Mouse (Mus musculus) kidney, embryonic 15.5 days (tissue): ENCODE results near the gene Itga6. TPM values are rescaled to one million over a fixed set of nuclear protein-coding genes. Genes with fewer than 3 reads are reported as not detected.

Experiments used
- ATAC-seq: fragments of 200-750 bp; cut with Nextera tagmentation; replicated peaks from 2 replicates; pipeline ENCODE4 v1.8.0; 2017; ENCODE audit warnings: moderate TSS enrichment; ENCODE audit not compliant: low FRiP score
- H3K27ac ChIP-seq: fragments of 300-500 bp; sonication (generic); 2 replicates; pipeline ENCODE4 v1.5.1; 2015; ENCODE audit warnings: mild to moderate bottlenecking, inconsistent platforms
- H3K27me3 ChIP-seq: fragments of 300-500 bp; sonication (generic); 2 replicates; pipeline ENCODE4 v1.6.1; 2015; ENCODE audit warnings: inconsistent platforms
- H3K36me3 ChIP-seq: fragments of 300-500 bp; sonication (generic); 2 replicates; pipeline ENCODE4 v1.6.1; 2015; ENCODE audit warnings: inconsistent platforms
- H3K4me1 ChIP-seq: fragments of 300-500 bp; sonication (generic); 2 replicates; pipeline ENCODE4 v1.6.1; 2015; ENCODE audit warnings: inconsistent platforms
- H3K4me2 ChIP-seq: fragments of 300-500 bp; sonication (generic); 2 replicates; pipeline ENCODE4 v1.6.1; 2015; ENCODE audit warnings: moderate library complexity, mild to moderate bottlenecking, inconsistent platforms
- H3K4me3 ChIP-seq: fragments of 300-500 bp; sonication (generic); replicated peaks from 2 replicates; pipeline ENCODE4 v1.5.1; 2015; ENCODE audit warnings: mild to moderate bottlenecking, inconsistent platforms
- H3K9ac ChIP-seq: fragments of 300-500 bp; sonication (generic); 2 replicates; pipeline ENCODE4 v1.6.1; 2015; ENCODE audit warnings: mild to moderate bottlenecking, inconsistent platforms
- H3K9me3 ChIP-seq: fragments of 300-500 bp; sonication (generic); replicated peaks from 2 replicates; pipeline ENCODE4 v1.6.1; 2016; ENCODE audit warnings: inconsistent platforms
- WGBS: fragments of 180-500 bp; shearing (Covaris S2); methylation state at CpG from one replicate; pipeline ENCODE4 v1.1.7; 2015; ENCODE audit warnings: mixed read lengths; 5-methylcytosine and 5-hydroxymethylcytosine counted together
- polyA plus RNA-seq: library from polyadenylated mRNA; unstranded; fragments of >200 nt; fragmentation: Nextera tagmentation; extraction: Ambion mirVana; gene quantifications from 2 replicates; pipeline ENCODE4 v1.2.1, GENCODE M21; 2015

Gene Itga6
- polyA plus RNA-seq, 1 experiment from 2014 or later, result 74.6 TPM

DNA sequence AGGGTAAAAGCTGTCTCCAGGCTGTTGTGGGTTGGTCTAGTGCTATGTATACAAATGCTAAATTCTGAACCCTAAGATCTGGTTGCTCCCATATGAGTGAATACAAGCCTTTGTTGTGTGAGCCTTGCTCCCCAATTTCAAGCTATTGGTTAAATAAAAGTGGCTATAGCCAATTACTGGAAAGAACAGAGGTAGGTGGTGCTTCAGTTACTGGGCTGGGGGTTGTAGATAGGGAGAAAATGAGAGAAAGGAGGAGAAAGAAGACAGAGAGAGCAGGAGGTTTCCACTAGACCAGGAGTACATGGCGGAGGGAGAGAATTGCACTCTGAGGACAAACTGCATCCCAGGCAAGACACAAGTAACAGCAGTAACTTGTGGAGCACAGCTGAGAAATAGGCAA is 122.8 kb downstream of the Itga6 start:
- 94% methylated on average over 1 of the region's 1 CpGs for WGBS
- Histone ChIP-seq H3K9me3 (no peaks in the 10 kb centered on the region), H3K27ac (peak overlapping the region; percentile 73; the same call in 1 of the 2 replicates), H3K4me2 (no peak overlapping the region), H3K4me1 (peaks cover 37% of the 10 kb centered on the region), H3K9ac (no peak overlapping the region), H3K36me3 (no peaks in the 10 kb centered on the region), H3K27me3 (no peaks in the 10 kb centered on the region), H3K4me3 (no peak overlapping the region)
- no peak for ATAC-seq

DNA sequence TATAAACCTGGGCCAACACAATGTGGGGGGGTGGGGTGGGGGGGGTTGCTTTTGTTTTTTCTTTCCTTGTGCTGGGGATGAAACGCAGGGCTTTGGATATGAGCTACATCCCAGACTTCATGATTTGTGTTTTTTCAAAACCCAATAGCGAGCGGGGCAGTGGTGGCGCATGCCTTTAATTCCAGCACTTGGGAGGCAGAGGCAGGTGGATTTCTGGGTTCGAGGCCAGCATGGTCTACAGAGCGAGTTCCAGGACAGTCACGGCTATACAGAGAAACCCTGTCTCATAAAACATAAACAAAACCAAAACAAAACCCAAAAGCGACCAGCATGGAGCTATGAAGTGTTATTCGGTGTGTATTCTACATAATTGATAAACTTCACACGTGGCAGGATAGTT is 126.7 kb downstream of the Itga6 start:
- Histone ChIP-seq H3K27ac (peak overlapping the region; percentile 91), H3K36me3 (no peaks in the 10 kb centered on the region), H3K4me2 (peak overlapping the region; percentile 93), H3K4me3 (peak overlapping the region; percentile 66), H3K9ac (no peak overlapping the region), H3K4me1 (peaks cover 37% of the 10 kb centered on the region), H3K9me3 (no peaks in the 10 kb centered on the region), H3K27me3 (no peaks in the 10 kb centered on the region)
- 80% methylated on average over 10 of the region's 10 CpGs for WGBS
- ATAC-seq, result no peak

DNA sequence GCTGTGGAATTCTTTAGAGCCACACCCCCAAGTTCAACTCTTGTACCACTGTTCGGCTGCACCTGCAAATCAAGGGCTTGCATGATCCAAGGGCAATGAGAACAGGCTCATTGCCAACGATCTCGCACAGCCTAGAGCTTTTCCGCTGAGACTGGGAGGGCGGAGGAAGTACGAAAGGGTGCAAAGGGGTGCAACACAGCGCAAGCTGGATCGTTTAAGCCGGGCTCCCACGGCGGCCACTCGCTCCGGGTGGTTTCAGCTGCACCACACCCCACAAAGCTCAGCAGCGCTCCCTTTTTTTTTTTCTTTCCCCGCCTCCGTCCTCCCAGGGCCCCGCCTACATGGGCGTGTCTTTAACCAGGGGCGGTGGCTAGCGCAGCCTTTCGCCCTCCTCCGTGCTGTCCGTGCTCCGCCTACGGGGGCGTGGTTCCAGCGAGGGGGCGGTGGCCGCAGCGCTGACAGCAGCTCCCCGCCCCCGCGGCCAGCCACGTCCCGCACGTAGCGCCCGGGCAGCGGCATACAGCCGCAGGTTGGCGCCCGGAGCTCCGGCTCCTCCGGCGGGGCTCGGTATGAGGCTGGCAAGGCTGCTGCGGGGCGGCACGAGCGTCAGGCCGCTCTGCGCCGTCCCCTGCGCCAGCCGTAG is 127.5 kb downstream of the Itga6 start, which contains the start of gene Pdk1:
Gene Pdk1, plus strand, starts transcription at position 424 of the 643 bp plus-strand sequence.
- Histone ChIP-seq H3K4me2 (peak within 1 kb of the TSS; percentile 93), H3K27me3 (no peaks in the 10 kb centered on the region), H3K4me3 (peak within 1 kb of the TSS; percentile 66), H3K36me3 (no peaks in the 10 kb centered on the region), H3K9ac (peak within 1 kb of the TSS; percentile 72), H3K27ac (peak within 1 kb of the TSS; percentile 92), H3K9me3 (no peaks in the 10 kb centered on the region), H3K4me1 (peaks cover 30% of the 10 kb centered on the region)
- WGBS, result under 1% methylated on average over 55 of the region's 55 CpGs
- peak; percentile 97 for ATAC-seq

DNA sequence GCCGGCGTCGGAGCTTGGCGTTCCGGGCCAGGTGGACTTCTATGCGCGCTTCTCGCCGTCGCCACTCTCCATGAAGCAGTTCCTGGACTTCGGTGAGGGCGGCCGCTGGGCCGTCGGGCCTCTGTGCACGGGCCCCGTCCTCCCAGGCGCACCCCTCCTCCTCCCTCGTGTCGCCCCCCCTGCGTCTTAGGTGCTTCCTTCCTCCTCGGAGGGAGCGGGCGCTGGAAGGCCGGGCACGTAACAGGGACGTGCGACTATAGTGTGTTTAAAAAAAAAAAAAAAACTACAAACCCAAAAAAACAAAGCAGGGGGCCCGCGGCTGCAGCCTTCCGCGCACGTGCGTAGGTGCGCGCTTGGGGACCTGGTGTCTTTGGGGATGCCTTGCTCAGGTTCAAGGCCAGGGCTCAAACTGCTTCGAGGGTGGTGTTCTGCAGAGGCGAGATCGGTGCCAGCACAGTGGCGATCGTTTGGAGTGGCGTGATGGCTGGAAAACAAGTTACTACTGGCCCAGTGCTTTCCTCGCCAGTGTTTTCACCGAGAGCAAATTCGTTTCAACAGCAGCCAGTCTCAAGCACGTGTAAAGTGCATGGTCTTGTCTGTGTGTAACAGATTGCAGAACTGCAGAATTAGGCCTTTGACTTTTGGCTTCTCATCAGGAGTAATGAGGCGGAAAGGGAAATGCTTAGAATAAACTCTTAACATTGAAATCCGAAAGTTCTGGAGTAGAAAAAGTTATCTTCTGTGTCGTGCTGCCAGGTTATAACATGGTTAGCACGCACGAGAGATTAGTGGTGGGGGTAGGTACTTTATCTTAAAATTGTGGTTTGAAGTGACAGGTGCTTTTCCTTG is 128.3 kb downstream of the Itga6 start:
- H3K27ac ChIP-seq, result peak overlapping the region; percentile 92
- H3K9ac ChIP-seq, result peak overlapping the region; percentile 72
- no peaks in the 10 kb centered on the region for H3K9me3 ChIP-seq
- WGBS, result 3% methylated on average over 51 of the region's 51 CpGs
- H3K36me3 ChIP-seq, result no peaks in the 10 kb centered on the region
- peak overlapping the region; percentile 93 for H3K4me2 ChIP-seq
- H3K27me3 ChIP-seq, result no peaks in the 10 kb centered on the region
- peaks cover 24% of the 10 kb centered on the region for H3K4me1 ChIP-seq
- peak; percentile 78; the same call in 1 of the 2 replicates for ATAC-seq
- H3K4me3 ChIP-seq, result peak overlapping the region; percentile 66

DNA sequence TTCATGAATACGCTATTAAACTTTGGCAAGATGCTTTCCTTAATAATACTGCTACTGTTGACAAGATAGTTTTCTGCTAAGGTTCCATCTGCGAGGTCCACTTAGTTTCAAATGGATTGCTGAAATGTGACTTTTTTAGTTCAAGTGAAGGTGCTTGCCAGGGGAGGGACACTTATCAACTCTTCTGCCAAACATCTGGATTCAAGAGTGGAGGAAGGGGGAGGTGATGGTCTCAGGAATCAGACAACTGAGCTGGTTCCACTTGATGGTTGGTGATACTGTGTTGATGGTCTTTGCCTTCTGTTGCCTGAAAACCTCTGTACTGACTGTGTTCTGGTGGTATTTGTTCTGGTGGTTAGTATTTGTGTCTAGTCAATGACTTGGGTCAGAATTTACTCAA is 129.0 kb downstream of the Itga6 start:
- Histone ChIP-seq H3K4me1 (peaks cover 24% of the 10 kb centered on the region), H3K9ac (0 out of 2 replicates have a peak overlapping the region, but pooled peaks have one; percentile 72), H3K27me3 (no peaks in the 10 kb centered on the region), H3K4me2 (peak overlapping the region; percentile 93), H3K36me3 (no peaks in the 10 kb centered on the region), H3K9me3 (no peaks in the 10 kb centered on the region), H3K4me3 (peak overlapping the region; percentile 66), H3K27ac (no peak overlapping the region)
- ATAC-seq, result no peak
- 78% methylated on average over 2 of the region's 2 CpGs for WGBS

- 0 out of 2 replicates have a peak overlapping the region, but pooled peaks have one; percentile 12 for H3K4me2 ChIP-seq
- no peak for ATAC-seq
- peaks cover 24% of the 10 kb centered on the region for H3K4me1 ChIP-seq
- H3K36me3 ChIP-seq, result no peaks in the 10 kb centered on the region
- no peak overlapping the region for H3K9ac ChIP-seq
- no peak overlapping the region for H3K27ac ChIP-seq
- no peaks in the 10 kb centered on the region for H3K27me3 ChIP-seq
- no peaks in the 10 kb centered on the region for H3K9me3 ChIP-seq
- WGBS, result 85% methylated on average over 2 of the region's 2 CpGs
- no peak overlapping the region for H3K4me3 ChIP-seq
Measured at GRCm38 (mm10) chr2:71874836-71875235, 129.4 kb downstream of the Itga6 start.

GRCm38 (mm10) chr2:71877865-71878264 is 132.4 kb downstream of the Itga6 start:
- Histone ChIP-seq H3K4me1 (peaks cover 17% of the 10 kb centered on the region), H3K4me2 (no peak overlapping the region), H3K27ac (no peak overlapping the region), H3K9me3 (no peaks in the 10 kb centered on the region), H3K36me3 (peaks cover 17% of the 10 kb centered on the region), H3K27me3 (no peaks in the 10 kb centered on the region), H3K4me3 (no peak overlapping the region), H3K9ac (no peak overlapping the region)
- ATAC-seq, result no peak
- 95% methylated on average over 4 of the region's 4 CpGs for WGBS

DNA sequence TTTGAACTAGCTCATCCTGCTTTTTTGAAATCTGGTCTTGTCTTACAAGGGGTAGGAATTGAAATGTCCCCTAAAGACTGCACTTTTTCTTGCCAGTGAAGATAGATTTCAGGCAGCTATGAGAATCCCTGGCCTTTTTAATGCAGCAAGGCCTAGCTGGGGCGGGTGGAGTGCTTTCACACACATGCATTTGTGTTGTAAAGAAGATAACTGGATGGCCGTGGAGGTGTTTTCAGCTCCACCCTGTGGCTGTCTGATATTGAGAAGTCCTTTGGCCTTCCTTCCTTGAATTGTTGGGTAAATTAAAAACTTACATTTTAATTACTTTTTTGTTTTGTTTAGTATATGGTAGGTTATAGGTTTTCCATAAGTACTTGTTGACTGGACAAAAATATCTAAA is 133.0 kb downstream of the Itga6 start:
- Histone ChIP-seq H3K27ac (no peak overlapping the region), H3K36me3 (peaks cover 23% of the 10 kb centered on the region), H3K4me1 (peaks cover 17% of the 10 kb centered on the region), H3K27me3 (no peaks in the 10 kb centered on the region), H3K4me2 (no peak overlapping the region), H3K9me3 (no peaks in the 10 kb centered on the region), H3K4me3 (no peak overlapping the region), H3K9ac (no peak overlapping the region)
- ATAC-seq, result no peak
- WGBS, result 69% methylated on average over 2 of the region's 2 CpGs

DNA sequence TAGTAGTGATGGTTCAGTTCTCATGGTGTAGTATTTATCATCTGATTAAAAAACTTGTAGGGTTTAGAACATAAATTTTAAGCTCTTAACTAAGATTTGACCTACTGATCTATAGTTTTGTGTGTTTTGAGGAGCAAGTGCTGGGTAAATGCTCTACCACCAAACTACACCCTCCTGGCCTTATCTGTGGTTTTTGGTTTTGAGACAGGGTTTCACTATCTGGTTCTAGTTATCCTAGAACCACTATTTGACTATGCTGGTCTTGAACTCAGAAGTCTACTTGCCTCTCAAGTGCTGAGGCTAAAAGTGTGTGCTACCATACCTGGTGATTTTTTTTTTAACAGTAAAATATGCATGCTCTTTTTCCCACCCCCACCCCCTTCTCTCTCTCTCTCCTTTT is 133.5 kb downstream of the Itga6 start:
- Histone ChIP-seq H3K27ac (no peak overlapping the region), H3K4me3 (no peak overlapping the region), H3K4me2 (no peak overlapping the region), H3K9me3 (no peaks in the 10 kb centered on the region), H3K9ac (no peak overlapping the region), H3K27me3 (no peaks in the 10 kb centered on the region), H3K36me3 (peaks cover 27% of the 10 kb centered on the region), H3K4me1 (peaks cover 13% of the 10 kb centered on the region)
- ATAC-seq, result no peak

DNA sequence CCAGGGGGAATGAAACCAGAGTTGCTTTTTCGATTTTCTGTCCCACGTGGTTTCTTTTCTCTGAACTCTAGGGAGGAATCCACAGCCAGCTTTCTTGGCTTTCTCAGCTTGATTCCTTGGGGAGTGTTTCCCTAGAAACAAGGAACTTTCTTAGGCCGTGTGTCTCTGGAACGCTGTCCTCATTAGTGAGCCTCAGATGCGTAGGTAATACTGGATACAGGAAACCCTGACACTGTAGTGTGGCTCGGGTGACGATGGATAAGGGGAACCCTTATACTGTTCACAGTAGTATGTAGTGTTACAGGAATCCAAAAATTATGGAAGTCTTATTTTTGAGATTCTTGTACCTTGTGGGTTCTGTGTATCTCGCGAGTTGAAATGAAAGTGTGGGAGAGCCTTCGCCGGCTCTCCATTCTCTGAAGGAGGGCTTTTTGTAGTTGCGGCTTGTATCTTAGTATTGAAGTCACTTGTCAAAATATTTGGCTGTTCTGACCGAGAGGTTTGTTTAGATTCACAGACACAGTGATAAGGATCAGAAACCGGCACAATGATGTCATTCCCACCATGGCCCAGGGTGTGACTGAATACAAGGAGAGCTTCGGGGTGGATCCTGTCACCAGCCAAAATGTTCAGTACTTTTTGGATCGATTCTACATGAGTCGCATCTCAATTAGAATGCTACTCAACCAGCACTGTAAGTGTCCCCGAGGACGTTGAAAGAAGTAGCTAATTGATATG is 137.7 kb downstream of the Itga6 start:
- Histone ChIP-seq H3K36me3 (peaks cover 57% of the 10 kb centered on the region), H3K4me1 (no peaks in the 10 kb centered on the region), H3K9me3 (no peaks in the 10 kb centered on the region), H3K4me2 (no peak overlapping the region), H3K9ac (no peak overlapping the region), H3K4me3 (no peak overlapping the region), H3K27ac (no peak overlapping the region), H3K27me3 (no peaks in the 10 kb centered on the region)
- 89% methylated on average over 19 of the region's 19 CpGs for WGBS
- no peak for ATAC-seq

DNA sequence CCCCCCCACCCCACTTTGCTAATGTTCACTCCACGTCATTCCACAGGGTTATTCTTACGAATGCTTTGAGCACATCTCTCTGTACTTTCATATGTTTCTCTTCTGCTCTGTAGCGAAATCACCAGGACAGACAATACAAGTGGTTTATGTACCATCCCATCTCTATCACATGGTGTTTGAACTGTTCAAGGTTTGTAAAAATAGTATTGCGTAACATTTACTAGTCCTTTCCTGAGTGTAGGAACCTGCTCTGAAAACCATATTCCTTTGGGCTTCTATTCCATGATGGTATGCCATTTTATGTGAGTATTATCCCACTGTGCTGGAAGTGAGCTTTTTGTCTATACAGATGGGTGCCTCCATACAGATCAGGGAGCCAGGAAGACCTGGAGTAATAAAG is 141.9 kb downstream of the Itga6 start:
- WGBS, result 96% methylated on average over 4 of the region's 4 CpGs
- H3K27me3 ChIP-seq, result no peaks in the 10 kb centered on the region
- no peak overlapping the region for H3K4me3 ChIP-seq
- H3K9me3 ChIP-seq, result no peaks in the 10 kb centered on the region
- no peak overlapping the region for H3K9ac ChIP-seq
- no peak overlapping the region for H3K27ac ChIP-seq
- no peaks in the 10 kb centered on the region for H3K4me1 ChIP-seq
- no peak overlapping the region for H3K4me2 ChIP-seq
- ATAC-seq, result no peak
- H3K36me3 ChIP-seq, result peaks cover 61% of the 10 kb centered on the region

DNA sequence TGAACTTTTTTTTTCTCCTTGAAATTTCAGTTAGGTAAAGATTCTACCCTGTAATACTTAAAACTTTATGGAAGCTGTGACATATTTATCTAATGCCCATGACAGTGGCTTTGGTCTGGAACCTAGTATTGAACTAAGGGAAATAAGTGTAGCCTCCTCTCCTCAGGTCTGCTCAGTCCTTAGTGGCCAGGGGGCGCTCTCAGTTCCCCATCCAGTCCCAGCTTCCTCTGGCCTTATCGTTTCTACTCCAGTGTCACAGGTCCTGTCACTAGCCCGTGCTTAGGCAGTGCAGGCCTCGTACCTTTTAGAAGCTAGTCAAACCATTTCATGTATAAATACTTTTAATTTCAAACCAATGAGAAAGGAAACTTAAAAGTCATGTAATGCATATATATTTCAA is 143.0 kb downstream of the Itga6 start:
- Histone ChIP-seq H3K36me3 (peaks cover 63% of the 10 kb centered on the region), H3K9ac (no peak overlapping the region), H3K9me3 (no peaks in the 10 kb centered on the region), H3K27ac (no peak overlapping the region), H3K4me1 (no peaks in the 10 kb centered on the region), H3K4me2 (no peak overlapping the region), H3K4me3 (no peak overlapping the region), H3K27me3 (no peaks in the 10 kb centered on the region)
- WGBS, result 82% methylated on average over 4 of the region's 4 CpGs
- no peak for ATAC-seq
